Mouse (Mus musculus): ENCODE data around the gene Cd99l2. TPM values are rescaled to one million over a fixed set of nuclear protein-coding genes. Genes with fewer than 3 reads are reported as not detected.

The Cd99l2 gene
- polyA plus RNA-seq, 1 experiment: 4.7 TPM

DNA sequence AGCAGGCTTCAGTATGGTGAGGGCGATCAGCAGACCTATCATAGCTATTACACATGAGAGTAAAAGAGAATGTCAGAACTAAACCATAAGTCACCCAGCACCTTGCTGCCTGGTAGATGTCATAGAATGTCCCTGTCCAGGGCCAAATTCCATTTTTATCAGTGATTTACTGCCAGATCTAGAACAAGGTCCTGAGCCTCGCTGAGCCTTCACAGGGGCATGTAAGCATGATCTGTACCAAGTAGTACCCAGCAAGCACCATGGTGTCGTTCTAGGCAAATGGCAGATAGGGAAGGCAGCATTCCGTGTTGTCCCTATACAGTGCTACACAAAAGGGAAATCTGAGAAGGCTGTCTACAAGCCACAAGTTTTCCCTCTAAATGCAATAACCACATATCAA lies 79.0 kb downstream of the Cd99l2 start:
- TF ChIP-seq POLR2A (IDR thresholded peaks at IDR 0.05; ENCODE audit: control insufficient read depth, low read depth, low read length) (no peak), CTCF (IDR thresholded peaks at IDR 0.05; ENCODE audit: control insufficient read depth, insufficient read depth, insufficient replicate concordance, low read depth, low read length) (no peak)
- H3K27ac ChIP-seq (ENCODE audit: control insufficient read depth, insufficient read depth, low read depth, low read length): no peak overlapping the region
- no peak overlapping the region for H3K4me3 ChIP-seq (ENCODE audit: control insufficient read depth, low read depth, low read length)
- no peaks in the 10 kb centered on the region for H3K4me1 ChIP-seq (ENCODE audit: control insufficient read depth, insufficient read depth, low read length)
- no peaks in the 10 kb centered on the region for H3K27me3 ChIP-seq (ENCODE audit: control insufficient read depth, insufficient read depth, low read length)
- no peaks in the 10 kb centered on the region for H3K36me3 ChIP-seq (ENCODE audit: control insufficient read depth, insufficient read depth, low read length)

DNA sequence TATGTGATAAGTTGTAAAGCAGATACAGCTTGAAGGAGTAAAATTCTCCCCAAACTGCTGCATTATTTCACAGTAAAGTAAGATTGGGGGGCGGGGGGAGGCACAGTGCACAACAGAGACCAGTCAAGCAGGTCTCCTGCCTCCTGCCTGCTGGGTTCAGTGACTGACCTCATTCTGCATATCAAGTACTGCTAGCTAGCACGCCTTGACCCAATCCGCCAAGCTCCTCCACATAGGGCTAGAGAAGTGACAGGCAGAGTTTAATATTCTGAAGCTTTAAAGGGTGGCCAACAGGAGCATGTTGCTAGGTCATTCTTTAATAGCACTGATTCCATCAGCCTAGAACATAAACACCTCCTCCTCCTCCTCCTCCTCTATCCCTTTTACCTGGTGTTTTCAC lies 79.9 kb downstream of the Cd99l2 start:
- H3K36me3 ChIP-seq (ENCODE audit: control insufficient read depth, insufficient read depth, low read length): no peaks in the 10 kb centered on the region
- TF ChIP-seq POLR2A (IDR thresholded peaks at IDR 0.05; ENCODE audit: control insufficient read depth, low read depth, low read length) (no peak), CTCF (IDR thresholded peaks at IDR 0.05; ENCODE audit: control insufficient read depth, insufficient read depth, insufficient replicate concordance, low read depth, low read length) (no peak)
- H3K4me1 ChIP-seq (ENCODE audit: control insufficient read depth, insufficient read depth, low read length): no peaks in the 10 kb centered on the region
- no peak overlapping the region for H3K27ac ChIP-seq (ENCODE audit: control insufficient read depth, insufficient read depth, low read depth, low read length)
- no peaks in the 10 kb centered on the region for H3K27me3 ChIP-seq (ENCODE audit: control insufficient read depth, insufficient read depth, low read length)
- H3K4me3 ChIP-seq (ENCODE audit: control insufficient read depth, low read depth, low read length): no peak overlapping the region

GRCm38 (mm10) chrX:71408386-71408785 lies 84.3 kb downstream of the Cd99l2 start:
- H3K36me3 ChIP-seq (ENCODE audit: control insufficient read depth, insufficient read depth, low read length): no peaks in the 10 kb centered on the region
- H3K4me3 ChIP-seq (ENCODE audit: control insufficient read depth, low read depth, low read length): no peak overlapping the region
- H3K27ac ChIP-seq (ENCODE audit: control insufficient read depth, insufficient read depth, low read depth, low read length): no peak overlapping the region
- no peaks in the 10 kb centered on the region for H3K27me3 ChIP-seq (ENCODE audit: control insufficient read depth, insufficient read depth, low read length)
- TF ChIP-seq POLR2A (IDR thresholded peaks at IDR 0.05; ENCODE audit: control insufficient read depth, low read depth, low read length) (no peak), CTCF (IDR thresholded peaks at IDR 0.05; ENCODE audit: control insufficient read depth, insufficient read depth, insufficient replicate concordance, low read depth, low read length) (no peak)
- no peaks in the 10 kb centered on the region for H3K4me1 ChIP-seq (ENCODE audit: control insufficient read depth, insufficient read depth, low read length)

GRCm38 (mm10) chrX:71406290-71406689 lies 86.4 kb downstream of the Cd99l2 start:
- no peaks in the 10 kb centered on the region for H3K27me3 ChIP-seq (ENCODE audit: control insufficient read depth, insufficient read depth, low read length)
- no peak overlapping the region for H3K27ac ChIP-seq (ENCODE audit: control insufficient read depth, insufficient read depth, low read depth, low read length)
- H3K4me3 ChIP-seq (ENCODE audit: control insufficient read depth, low read depth, low read length): no peak overlapping the region
- no peaks in the 10 kb centered on the region for H3K4me1 ChIP-seq (ENCODE audit: control insufficient read depth, insufficient read depth, low read length)
- TF ChIP-seq CTCF (IDR thresholded peaks at IDR 0.05; ENCODE audit: control insufficient read depth, insufficient read depth, insufficient replicate concordance, low read depth, low read length): no peak
- no peak for TF ChIP-seq POLR2A (IDR thresholded peaks at IDR 0.05; ENCODE audit: control insufficient read depth, low read depth, low read length)
- H3K36me3 ChIP-seq (ENCODE audit: control insufficient read depth, insufficient read depth, low read length): no peaks in the 10 kb centered on the region

- Histone ChIP-seq H3K4me3 (ENCODE audit: control insufficient read depth, low read depth, low read length) (no peak overlapping the region), H3K4me1 (ENCODE audit: control insufficient read depth, insufficient read depth, low read length) (no peaks in the 10 kb centered on the region), H3K36me3 (ENCODE audit: control insufficient read depth, insufficient read depth, low read length) (no peaks in the 10 kb centered on the region), H3K27me3 (ENCODE audit: control insufficient read depth, insufficient read depth, low read length) (no peaks in the 10 kb centered on the region), H3K27ac (ENCODE audit: control insufficient read depth, insufficient read depth, low read depth, low read length) (no peak overlapping the region)
- TF ChIP-seq CTCF (IDR thresholded peaks at IDR 0.05; ENCODE audit: control insufficient read depth, insufficient read depth, insufficient replicate concordance, low read depth, low read length) (no peak), POLR2A (IDR thresholded peaks at IDR 0.05; ENCODE audit: control insufficient read depth, low read depth, low read length) (no peak)
These were observed 96.3 kb downstream of the Cd99l2 start for GRCm38 (mm10) chrX:71396326-71396725.

GRCm38 (mm10) chrX:71381571-71381970 lies 111.1 kb downstream of the Cd99l2 start:
- no peak overlapping the region for H3K27ac ChIP-seq (ENCODE audit: control insufficient read depth, insufficient read depth, low read depth, low read length)
- H3K4me3 ChIP-seq (ENCODE audit: control insufficient read depth, low read depth, low read length): no peak overlapping the region
- TF ChIP-seq CTCF (IDR thresholded peaks at IDR 0.05; ENCODE audit: control insufficient read depth, insufficient read depth, insufficient replicate concordance, low read depth, low read length) (no peak), POLR2A (IDR thresholded peaks at IDR 0.05; ENCODE audit: control insufficient read depth, low read depth, low read length) (no peak)
- H3K27me3 ChIP-seq (ENCODE audit: control insufficient read depth, insufficient read depth, low read length): no peaks in the 10 kb centered on the region
- no peaks in the 10 kb centered on the region for H3K36me3 ChIP-seq (ENCODE audit: control insufficient read depth, insufficient read depth, low read length)
- no peaks in the 10 kb centered on the region for H3K4me1 ChIP-seq (ENCODE audit: control insufficient read depth, insufficient read depth, low read length)

DNA sequence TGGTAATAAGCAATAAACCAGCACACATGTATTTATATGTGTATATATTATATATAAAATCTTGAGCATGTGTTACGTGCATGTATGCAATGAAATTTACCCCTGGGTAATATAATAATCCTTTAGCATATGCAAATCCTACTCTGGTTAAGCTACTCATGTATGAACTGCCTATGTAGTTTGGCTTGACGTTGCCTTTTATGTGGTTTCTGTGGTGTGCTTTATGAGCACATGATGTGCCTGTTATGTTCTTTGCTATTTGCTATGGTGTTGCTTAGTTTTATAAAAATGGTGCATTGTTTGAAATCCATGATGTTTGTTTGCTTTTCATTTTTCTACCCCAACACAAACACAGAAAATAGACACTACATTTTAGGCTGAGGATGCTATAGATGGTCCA lies 114.2 kb downstream of the Cd99l2 start:
- H3K27ac ChIP-seq (ENCODE audit: control insufficient read depth, insufficient read depth, low read depth, low read length): no peak overlapping the region

DNA sequence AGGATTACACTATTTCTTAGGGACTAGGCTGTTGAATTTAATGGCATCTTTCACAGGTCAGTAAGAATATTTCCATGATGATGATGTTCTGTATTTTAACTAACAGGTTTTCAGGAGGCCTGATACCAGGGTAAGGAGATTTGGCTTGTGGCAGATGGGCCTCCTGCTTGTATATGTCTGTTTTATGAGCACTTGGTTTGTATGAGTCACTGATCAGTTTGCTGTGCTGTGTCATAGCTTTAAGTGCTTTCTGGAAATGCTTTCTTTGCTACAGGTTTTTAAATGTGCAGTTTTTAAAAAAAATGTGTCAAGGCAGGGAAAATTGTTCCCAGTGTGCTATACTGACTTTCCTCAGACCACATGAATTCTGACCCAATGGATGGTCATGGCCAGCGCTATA lies 115.9 kb downstream of the Cd99l2 start:
- Histone ChIP-seq H3K4me1 (ENCODE audit: control insufficient read depth, insufficient read depth, low read length) (no peaks in the 10 kb centered on the region), H3K36me3 (ENCODE audit: control insufficient read depth, insufficient read depth, low read length) (no peaks in the 10 kb centered on the region), H3K27ac (ENCODE audit: control insufficient read depth, insufficient read depth, low read depth, low read length) (no peak overlapping the region), H3K4me3 (ENCODE audit: control insufficient read depth, low read depth, low read length) (no peak overlapping the region), H3K27me3 (ENCODE audit: control insufficient read depth, insufficient read depth, low read length) (no peaks in the 10 kb centered on the region)
- TF ChIP-seq CTCF (IDR thresholded peaks at IDR 0.05; ENCODE audit: control insufficient read depth, insufficient read depth, insufficient replicate concordance, low read depth, low read length) (no peak), POLR2A (IDR thresholded peaks at IDR 0.05; ENCODE audit: control insufficient read depth, low read depth, low read length) (no peak)

More for the DNA sequence above, 114.2 kb downstream of the Cd99l2 start:
- H3K4me1 ChIP-seq (ENCODE audit: control insufficient read depth, insufficient read depth, low read length): no peaks in the 10 kb centered on the region
- TF ChIP-seq CTCF (IDR thresholded peaks at IDR 0.05; ENCODE audit: control insufficient read depth, insufficient read depth, insufficient replicate concordance, low read depth, low read length): no peak
- no peak for TF ChIP-seq POLR2A (IDR thresholded peaks at IDR 0.05; ENCODE audit: control insufficient read depth, low read depth, low read length)
- H3K36me3 ChIP-seq (ENCODE audit: control insufficient read depth, insufficient read depth, low read length): no peaks in the 10 kb centered on the region
- H3K4me3 ChIP-seq (ENCODE audit: control insufficient read depth, low read depth, low read length): no peak overlapping the region
- no peaks in the 10 kb centered on the region for H3K27me3 ChIP-seq (ENCODE audit: control insufficient read depth, insufficient read depth, low read length)

Other genes starting within 250 kb of the Cd99l2 start
- gene Mtmr1, start 128.1 kb downstream of the Cd99l2 start, polyA plus RNA-seq (2012; rRNA removed): 4.1 and 5.3 TPM in 2 replicates
- gene Hmgb3, start 63.1 kb upstream of the Cd99l2 start, polyA plus RNA-seq (2012; rRNA removed): 13.9 and 19.8 TPM in 2 replicates
- gene Gpr50, start 170.8 kb upstream of the Cd99l2 start, polyA plus RNA-seq (2012; rRNA removed): 1.9 and 2.4 TPM in 2 replicates